Mouse (Mus musculus): ENCODE results near the gene Cog4. TPM values are rescaled to one million over a fixed set of nuclear protein-coding genes. Genes with fewer than 3 reads are reported as not detected.
"Not testable (repeated sequence)": the region's sequence is repeated elsewhere in the genome, so short reads cannot be mapped to it uniquely, and the experiment has no call there.

The Cog4 gene
- total RNA-seq, 2 experiments from 2014 or later: 74.3 to 78.3 TPM

DNA sequence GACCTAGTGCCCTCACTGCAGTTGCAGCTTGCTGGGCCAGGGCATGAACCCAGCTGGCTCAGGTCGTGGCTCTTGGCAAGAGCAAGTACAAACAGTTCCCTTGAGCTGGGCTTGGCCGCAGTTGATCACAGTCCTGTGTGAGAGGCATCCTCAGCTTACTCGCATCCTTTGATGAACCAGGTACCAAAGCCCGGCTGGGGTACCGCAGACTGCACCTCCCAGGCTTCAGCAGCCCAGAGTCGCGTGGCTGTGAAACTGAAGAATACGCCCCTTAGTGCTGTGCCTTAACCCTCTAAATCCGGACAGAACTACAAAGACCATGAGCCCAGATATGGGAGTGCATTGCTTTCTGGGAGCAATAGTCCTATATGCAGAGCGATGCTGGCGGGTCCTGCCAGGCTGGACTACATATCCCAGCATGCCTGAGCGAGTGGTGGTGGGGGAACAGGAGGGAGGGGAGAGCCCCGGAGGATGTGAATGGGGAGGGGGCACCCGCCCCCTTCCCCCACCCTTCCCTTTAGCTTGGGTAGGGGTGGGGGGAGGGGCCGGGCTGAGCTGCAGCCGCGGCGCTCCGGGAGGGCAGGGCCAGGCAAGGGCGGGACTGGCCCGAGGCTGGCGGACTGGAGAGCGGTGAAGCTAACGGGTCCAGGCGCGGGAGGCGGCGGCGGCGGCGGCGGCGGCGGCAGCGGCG, 73.1 kb downstream of the Cog4 start, which contains the start of gene St3gal2:
TSS of gene St3gal2 (plus strand) at position 582 of the 691 bp plus-strand sequence.
- intact Hi-C loops (cut with DNase I): loop anchor here (2.0 to 5.0 kb wide), 2 partner anchors 45 to 78 kb away; partner anchors contain the start of gene Ddx19a
- peak; percentile 77 to 79 for DNase-seq

GRCm38 (mm10) chr8:110920032-110920772, 73.8 kb downstream of the Cog4 start:
- intact Hi-C loops (cut with DNase I): no loop called here
- DNase-seq: no peak

GRCm38 (mm10) chr8:110920773-110921277, 74.4 kb downstream of the Cog4 start:
- intact Hi-C loops (cut with DNase I): no loop called here
- no peak for DNase-seq

DNA sequence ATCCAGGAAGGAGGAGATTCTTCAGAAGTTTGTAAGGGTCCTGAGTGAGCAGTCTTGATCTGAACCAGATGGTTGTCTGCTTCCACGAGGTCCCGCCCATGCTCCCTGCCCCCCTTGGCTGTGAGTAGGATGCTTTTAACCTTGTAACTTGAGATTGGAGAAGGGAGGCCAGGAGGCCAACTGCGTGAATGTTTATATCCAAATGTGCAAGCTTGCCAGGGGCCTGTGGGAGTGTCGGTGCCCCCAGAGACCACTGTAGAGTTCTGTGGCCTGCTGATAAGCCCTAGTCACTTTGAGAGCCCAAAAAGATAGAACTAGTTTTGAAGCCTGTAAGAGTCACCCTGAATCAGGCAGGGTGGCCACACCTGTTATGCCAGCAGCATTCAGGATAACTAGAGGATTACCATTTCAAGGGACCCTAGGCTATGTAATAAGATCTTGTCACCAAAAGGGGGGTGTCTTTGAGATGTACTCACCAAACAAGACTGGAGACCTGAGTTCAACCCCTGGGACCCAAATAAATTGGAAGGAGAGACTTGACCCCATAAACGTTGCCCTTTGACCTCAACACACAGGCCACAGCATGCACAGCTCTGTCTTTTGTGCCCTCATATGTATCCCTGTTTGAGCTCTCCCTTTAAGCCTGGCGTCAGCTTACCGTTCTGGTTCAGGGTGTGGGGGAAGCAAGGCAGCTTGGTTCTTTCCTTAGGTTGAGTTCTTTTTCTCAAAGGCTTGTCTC, 75.3 kb downstream of the Cog4 start:
- peak in 1 of 2 experiments; percentile 37 for DNase-seq
- intact Hi-C loops (cut with DNase I): no loop called here

GRCm38 (mm10) chr8:110925691-110926140, 79.3 kb downstream of the Cog4 start:
- DNase-seq: no peak
- intact Hi-C loops (cut with DNase I): no loop called here

- intact Hi-C loops (cut with DNase I): no loop called here
These were observed 80.3 kb downstream of the Cog4 start for GRCm38 (mm10) chr8:110926690-110927089.

DNA sequence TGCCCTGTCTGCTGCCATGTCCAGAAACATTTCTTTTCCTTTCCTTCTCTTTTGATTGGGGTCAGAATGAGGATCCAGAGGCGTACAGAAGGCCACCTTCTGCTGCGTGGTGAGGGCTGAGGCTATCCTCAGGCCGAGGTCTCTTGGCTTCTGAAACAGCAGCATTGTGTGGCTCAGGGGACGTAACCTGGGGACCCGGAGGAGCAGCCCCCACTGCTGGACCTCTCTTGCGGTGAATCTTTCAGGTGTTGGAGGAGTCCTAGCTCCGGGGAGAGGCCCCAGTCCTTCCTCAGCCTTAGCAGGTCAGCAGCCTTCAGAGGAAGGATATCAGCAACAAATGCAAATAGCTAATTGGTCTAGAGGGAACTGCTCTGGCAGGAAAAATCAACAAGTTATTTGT, 82.0 kb downstream of the Cog4 start:
- intact Hi-C loops (cut with DNase I): no loop called here
- DNase-seq: no peak

More at GRCm38 (mm10) chr8:110926690-110927089, 80.3 kb downstream of the Cog4 start:
- DNase-seq: no peak

DNA sequence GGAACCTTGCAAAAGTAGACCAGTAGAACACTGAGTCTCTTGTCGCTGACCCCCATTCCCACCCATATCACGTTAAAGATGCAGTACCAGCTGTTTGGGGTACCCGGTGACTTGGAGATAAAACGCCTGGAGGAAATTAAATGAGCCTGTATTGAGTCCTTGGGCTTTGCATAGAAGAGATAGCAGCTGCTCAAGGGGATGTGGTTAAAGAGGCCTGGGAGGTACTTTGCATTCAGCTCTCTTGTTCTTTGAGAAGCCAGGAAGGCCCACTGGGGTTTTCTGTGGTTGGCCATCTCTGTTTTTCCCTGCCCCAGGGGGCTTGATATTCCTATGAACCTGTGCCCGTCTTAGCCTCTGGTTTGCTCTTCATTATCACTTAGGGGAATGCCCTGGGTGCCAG, 82.7 kb downstream of the Cog4 start:
- intact Hi-C loops (cut with DNase I): no loop called here
- DNase-seq: no peak

DNA sequence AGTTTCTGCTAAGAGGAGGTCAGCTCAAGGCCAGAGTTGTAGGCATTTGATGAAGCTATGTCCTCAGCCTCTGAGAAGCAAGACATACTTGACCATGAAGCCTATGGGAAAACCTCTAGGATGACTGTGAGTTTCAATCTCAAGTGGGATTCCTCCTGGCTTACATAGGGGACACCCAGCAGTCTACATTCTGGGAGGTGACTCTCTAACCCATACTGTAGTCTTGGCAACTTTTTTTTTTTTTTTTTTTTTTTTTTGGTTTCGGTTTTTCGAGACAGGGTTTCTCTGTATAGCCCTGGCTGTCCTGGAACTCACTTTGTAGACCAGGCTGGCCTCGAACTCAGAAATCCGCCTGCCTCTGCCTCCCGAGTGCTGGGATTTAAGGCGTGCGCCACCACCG, 83.3 kb downstream of the Cog4 start:
- intact Hi-C loops (cut with DNase I); DNase-seq: not testable (repeated sequence)

DNA sequence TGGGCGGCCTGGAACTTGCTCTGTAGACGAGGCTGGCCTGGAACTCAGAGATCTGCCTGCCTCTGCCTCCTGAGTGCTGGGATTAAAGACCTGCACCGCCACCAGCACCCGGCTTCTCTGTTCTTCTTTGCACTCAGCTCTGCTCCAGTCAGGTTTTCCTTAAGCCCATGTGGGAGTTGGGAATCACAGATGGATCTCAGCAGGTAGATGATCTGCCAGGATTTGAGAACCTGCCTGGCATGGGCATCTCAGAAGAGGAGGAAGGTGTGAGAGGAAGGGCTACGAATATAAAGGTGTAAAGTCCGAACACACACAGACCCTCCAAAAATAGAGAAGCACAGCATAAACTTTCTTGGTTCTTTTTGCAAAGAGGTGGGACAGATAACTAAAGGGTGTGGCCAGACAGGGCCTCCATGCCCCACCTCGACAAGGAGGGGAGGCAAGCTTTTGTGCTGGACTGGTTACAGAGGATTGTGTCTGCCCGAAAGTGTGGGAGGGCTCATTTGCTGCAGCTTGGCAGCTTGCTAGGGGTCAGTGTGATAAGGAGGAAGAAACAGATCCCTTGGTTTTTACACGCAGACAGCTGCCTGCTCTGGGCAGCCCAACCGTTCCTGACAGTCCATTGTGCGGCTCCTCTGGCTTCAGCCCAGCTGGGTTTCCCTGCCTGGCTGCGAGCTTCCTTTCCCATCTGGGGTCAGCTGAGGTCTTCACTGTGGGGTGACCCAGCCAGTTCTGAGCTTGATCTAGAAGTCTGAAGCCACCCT, 85.0 kb downstream of the Cog4 start:
- intact Hi-C loops (cut with DNase I): no loop called here
- DNase-seq: peak; percentile 77 to 80

Other genes with a start within 250 kb of the Cog4 start
- 10 to 100 TPM; 14.7 to 16.8 TPM for gene Vac14, start 228.0 kb upstream of the Cog4 start, total RNA-seq (2021)
- 10 to 100 TPM; 34.3 to 38.1 TPM for gene Mtss1l, start 125.1 kb upstream of the Cog4 start, total RNA-seq (2021)
- 1 to 10 TPM; 4.3 to 6.9 TPM for gene Il34, start 40.7 kb upstream of the Cog4 start, total RNA-seq (2021)
- gene Sf3b3, start 187 bp downstream of the Cog4 start, total RNA-seq (2021): 10 to 100 TPM; 37.3 to 39.1 TPM
- 1 to 10 TPM; 4.1 to 4.7 TPM for gene Fuk, start 55.9 kb downstream of the Cog4 start, total RNA-seq (2021)
- 10 to 100 TPM; 27.5 to 28.3 TPM for gene St3gal2, start 73.3 kb downstream of the Cog4 start, total RNA-seq (2021)
- 10 to 100 TPM; 34.2 to 35.4 TPM for gene Ddx19a, start 151.2 kb downstream of the Cog4 start, total RNA-seq (2021)
- gene Ddx19b, start 185.2 kb downstream of the Cog4 start, total RNA-seq (2021): 10 to 100 TPM; 11.1 to 11.7 TPM
- 10 to 100 TPM; 31.9 to 32.3 TPM for gene Aars, start 186.5 kb downstream of the Cog4 start, total RNA-seq (2021)
- gene Exosc6, start 209.7 kb downstream of the Cog4 start, total RNA-seq (2021): not detected
- under 1 TPM; 0.80 to 0.81 TPM for gene Clec18a, start 245.8 kb downstream of the Cog4 start, total RNA-seq (2021)
- gene Pdpr, start 248.0 kb downstream of the Cog4 start, total RNA-seq (2021): 100 to 1,000 TPM in 1 of 2 experiments, 10 to 100 TPM in 1; 97.4 to 113 TPM

All from heart, postnatal 36 days (tissue).